Mouse (Mus musculus) embryonic facial prominence, embryonic 14.5 days (tissue): Measurements from ENCODE around the gene Cops9. TPM values are rescaled to one million over a fixed set of nuclear protein-coding genes. Genes with fewer than 3 reads are reported as not detected.

Experiments
- ATAC-seq: fragments of 200-750 bp; cut with Nextera tagmentation; 2 replicates; pipeline ENCODE4 v1.8.0; 2017; ENCODE audit warnings: low read depth, moderate number of reproducible peaks, moderate TSS enrichment
- DNase-seq: peaks from one replicate; pipeline ENCODE4 v3.0.0-alpha.2; 2015; ENCODE audit warnings: low spot score
- H3K27ac ChIP-seq: fragments of 300-500 bp; sonication (generic); replicated peaks from 2 replicates; pipeline ENCODE4 v1.5.1; 2014; ENCODE audit warnings: low read depth, mild to moderate bottlenecking, low read length, moderate library complexity
- H3K27me3 ChIP-seq: fragments of 300-500 bp; sonication (generic); replicated peaks from 2 replicates; pipeline ENCODE4 v1.6.1; 2014; ENCODE audit warnings: low read length; ENCODE audit not compliant: control insufficient read depth, insufficient read depth
- H3K36me3 ChIP-seq: fragments of 300-500 bp; sonication (generic); 2 replicates; pipeline ENCODE4 v1.6.1; 2014; ENCODE audit warnings: low read length, mixed read lengths; ENCODE audit not compliant: control insufficient read depth, insufficient read depth
- H3K4me1 ChIP-seq: fragments of 300-500 bp; sonication (generic); 2 replicates; pipeline ENCODE4 v1.6.1; 2014; ENCODE audit warnings: antibody characterized with exemption, low read length; ENCODE audit not compliant: control insufficient read depth, insufficient read depth
- H3K4me2 ChIP-seq: fragments of 300-500 bp; sonication (generic); 2 replicates; pipeline ENCODE4 v1.6.1; 2014; ENCODE audit warnings: low read depth, mild to moderate bottlenecking, low read length, moderate library complexity, mixed read lengths
- H3K4me3 ChIP-seq: fragments of 300-500 bp; sonication (generic); 2 replicates; pipeline ENCODE4 v1.5.1; 2014; ENCODE audit warnings: low read depth, mild to moderate bottlenecking, low read length
- H3K9ac ChIP-seq: fragments of 300-500 bp; sonication (generic); 2 replicates; pipeline ENCODE4 v1.6.1; 2014; ENCODE audit warnings: low read depth, mild to moderate bottlenecking, low read length, moderate library complexity, mixed read lengths
- H3K9me3 ChIP-seq: fragments of 300-500 bp; sonication (generic); 2 replicates; pipeline ENCODE4 v1.6.1; 2016; ENCODE audit warnings: low read length; ENCODE audit not compliant: control insufficient read depth
- WGBS: fragments of 180-500 bp; shearing (Covaris S2); extraction: QIAGEN DNeasy Blood & Tissue Kit; methylation state at CpG from one replicate; pipeline ENCODE4 v1.1.7; 2014; 5-methylcytosine and 5-hydroxymethylcytosine counted together
- polyA plus RNA-seq: library from polyadenylated mRNA; unstranded; fragments of >200 nt; fragmentation: Nextera tagmentation; extraction: Ambion mirVana; gene quantifications from 2 replicates; pipeline ENCODE4 v1.2.1, GENCODE M21; 2014

The Cops9 gene
- 425 and 478 TPM in 2 replicates for polyA plus RNA-seq

- WGBS = 2% methylated on average over 50 of the region's 50 CpGs
- peak; percentile 95 for ATAC-seq
- H3K4me1 ChIP-seq = peaks cover 13% of the 10 kb centered on the region
Measured at GRCm38 (mm10) chr1:92641514-92642272, at the start of gene Cops9. Gene Cops9, minus strand, starts transcription at chr1:92641985.

GRCm38 (mm10) chr1:92691166-92691844 lies 49.5 kb upstream of the Cops9 start:
- Histone ChIP-seq H3K4me2 (no peak overlapping the region), H3K27ac (no peak overlapping the region), H3K36me3 (no peaks in the 10 kb centered on the region), H3K9me3 (no peaks in the 10 kb centered on the region), H3K4me3 (no peak overlapping the region), H3K4me1 (peaks cover 6% of the 10 kb centered on the region; the same call in 1 of the 2 replicates), H3K9ac (no peak overlapping the region), H3K27me3 (no peaks in the 10 kb centered on the region)
- DNase-seq = no peak
- ATAC-seq = no peak
- 76% methylated on average over 3 of the region's 3 CpGs for WGBS

More at GRCm38 (mm10) chr1:92641514-92642272, at the start of gene Cops9:
- Histone ChIP-seq H3K9ac (peak within 1 kb of the TSS; percentile 97), H3K27ac (peak within 1 kb of the TSS; percentile 80), H3K27me3 (no peaks in the 10 kb centered on the region), H3K9me3 (no peaks in the 10 kb centered on the region), H3K4me3 (peak within 1 kb of the TSS; percentile 97), H3K4me2 (peak within 1 kb of the TSS; percentile 97), H3K36me3 (peaks cover 29% of the 10 kb centered on the region)
- DNase-seq = peak; percentile 94

GRCm38 (mm10) chr1:92686994-92687393 lies 45.2 kb upstream of the Cops9 start:
- H3K9ac ChIP-seq = peak overlapping the region; percentile 25; the same call in 1 of the 2 replicates
- no peak for ATAC-seq
- peaks cover 10% of the 10 kb centered on the region for H3K4me1 ChIP-seq
- H3K4me3 ChIP-seq = no peak overlapping the region
- no peaks in the 10 kb centered on the region for H3K9me3 ChIP-seq
- H3K36me3 ChIP-seq = no peaks in the 10 kb centered on the region
- no peak overlapping the region; the same call in 1 of the 2 replicates for H3K4me2 ChIP-seq
- no peaks in the 10 kb centered on the region for H3K27me3 ChIP-seq
- WGBS = 31% methylated on average over 8 of the region's 8 CpGs
- H3K27ac ChIP-seq = no peak overlapping the region
- peak; percentile 50 for DNase-seq

- 88% methylated on average over 8 of the region's 8 CpGs for WGBS
- H3K36me3 ChIP-seq = no peaks in the 10 kb centered on the region
- DNase-seq = no peak
- no peak; the same call in 1 of the 2 replicates for ATAC-seq
- no peak overlapping the region for H3K4me3 ChIP-seq
- no peak overlapping the region for H3K4me2 ChIP-seq
- H3K9me3 ChIP-seq = no peaks in the 10 kb centered on the region
- no peaks in the 10 kb centered on the region for H3K27me3 ChIP-seq
- H3K9ac ChIP-seq = no peak overlapping the region
- H3K4me1 ChIP-seq = peaks cover 10% of the 10 kb centered on the region
- H3K27ac ChIP-seq = no peak overlapping the region
Measured at GRCm38 (mm10) chr1:92683151-92683550, 41.4 kb upstream of the Cops9 start.

- ATAC-seq = peak; percentile 44; the same call in 1 of the 2 replicates
- Histone ChIP-seq H3K4me1 (peaks cover 4% of the 10 kb centered on the region; the same call in 1 of the 2 replicates), H3K4me3 (no peak overlapping the region), H3K4me2 (no peak overlapping the region), H3K9me3 (no peaks in the 10 kb centered on the region), H3K27me3 (no peaks in the 10 kb centered on the region), H3K27ac (no peak overlapping the region), H3K36me3 (no peaks in the 10 kb centered on the region), H3K9ac (no peak overlapping the region)
- DNase-seq = peak; percentile 39
- WGBS = 37% methylated on average over 16 of the region's 16 CpGs
Measured at GRCm38 (mm10) chr1:92680668-92681603, 39.2 kb upstream of the Cops9 start.

GRCm38 (mm10) chr1:92678757-92679156 lies 37.0 kb upstream of the Cops9 start:
- Histone ChIP-seq H3K27me3 (no peaks in the 10 kb centered on the region), H3K4me2 (no peak overlapping the region), H3K27ac (no peak overlapping the region), H3K4me1 (peaks cover 4% of the 10 kb centered on the region; the same call in 1 of the 2 replicates), H3K9ac (no peak overlapping the region), H3K36me3 (no peaks in the 10 kb centered on the region), H3K4me3 (no peak overlapping the region), H3K9me3 (no peaks in the 10 kb centered on the region)
- no peak for ATAC-seq
- DNase-seq = no peak
- 87% methylated on average over 5 of the region's 5 CpGs for WGBS

- DNase-seq = peak; percentile 22
- Histone ChIP-seq H3K27ac (no peak overlapping the region), H3K4me3 (no peak overlapping the region), H3K27me3 (no peaks in the 10 kb centered on the region), H3K9me3 (no peaks in the 10 kb centered on the region), H3K36me3 (no peaks in the 10 kb centered on the region), H3K4me2 (no peak overlapping the region), H3K4me1 (no peaks in the 10 kb centered on the region), H3K9ac (no peak overlapping the region)
- WGBS = 74% methylated on average over 3 of the region's 3 CpGs
- ATAC-seq = peak; percentile 35; the same call in 1 of the 2 replicates
Measured at GRCm38 (mm10) chr1:92676676-92676975, 34.8 kb upstream of the Cops9 start.
